Mouse (Mus musculus) ES-Bruce4 (cell line): ENCODE data around the gene Islr.

Source experiments
- CTCF ChIP-seq: IDR thresholded peaks from one replicate; pipeline ENCODE4 v1.8.1; 2011; ENCODE audit warnings: low read depth, low read length
- POLR2A ChIP-seq: IDR thresholded peaks from one replicate; pipeline ENCODE4 v1.8.1; 2011; ENCODE audit warnings: low read length; ENCODE audit not compliant: insufficient read depth

DNA sequence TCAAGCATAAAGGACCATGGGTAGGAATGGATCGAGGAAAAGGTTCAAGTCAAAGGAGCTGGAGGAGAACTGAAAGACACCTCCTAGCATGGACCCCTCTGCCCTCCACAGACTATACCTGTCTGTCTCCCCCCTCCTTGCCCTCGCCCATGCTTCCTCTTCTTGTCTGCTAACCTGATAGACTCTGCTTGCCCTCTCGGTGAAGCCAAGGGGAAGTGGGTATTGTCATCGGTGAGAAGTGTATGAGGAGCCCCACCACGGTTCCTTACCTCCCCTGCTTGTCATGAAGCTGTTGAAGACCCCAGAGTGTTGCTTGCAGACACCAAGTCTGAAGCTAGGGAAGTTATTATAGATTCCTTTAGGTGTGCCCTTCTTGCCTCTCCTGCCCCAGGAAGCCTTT is 43.8 kb downstream of the Islr start:
- no peak for TF ChIP-seq CTCF
- no peak for TF ChIP-seq POLR2A
